Mouse (Mus musculus) layer of hippocampus, adult 2 months (tissue): ENCODE results near the gene Fam43b. TPM values are rescaled to one million over a fixed set of nuclear protein-coding genes. Genes with fewer than 3 reads are reported as not detected.

Experiments
- DNase-seq, 2 experiments: peaks; one replicate each; pipeline ENCODE4 v3.0.0; 2022; ENCODE audit warnings: low spot score in 2 of 2
- H3K27ac ChIP-seq: fragments of 200-600 bp; 2 replicates; pipeline ENCODE4 v1.8.1; 2022
- H3K4me3 ChIP-seq: fragments of 200-600 bp; 2 replicates; pipeline ENCODE4 v1.8.1; 2022; ENCODE audit warnings: mild to moderate bottlenecking
- CTCF ChIP-seq: fragments of 200-600 bp; conservative IDR thresholded peaks from 2 replicates; pipeline ENCODE4 v1.8.1; 2022; ENCODE audit warnings: antibody characterized with exemption, mild to moderate bottlenecking, moderate library complexity
- total RNA-seq, 2 experiments: library from RNA; stranded (reverse); gene quantifications; 2 replicates each; pipeline ENCODE4 v1.2.3; 2021

Fam43b gene
- total RNA-seq, 2 experiments from 2014 or later, result 26.5 to 33.1 TPM

GRCm38 (mm10) chr4:138356141-138356540 lies 40.2 kb downstream of the Fam43b start:
- DNase-seq, result no peak
- TF ChIP-seq CTCF, result no peak
- no peak overlapping the region for H3K4me3 ChIP-seq
- no peak overlapping the region for H3K27ac ChIP-seq

GRCm38 (mm10) chr4:138355496-138355895 lies 40.8 kb downstream of the Fam43b start:
- TF ChIP-seq CTCF, result no peak
- DNase-seq, result no peak
- H3K4me3 ChIP-seq, result no peak overlapping the region

GRCm38 (mm10) chr4:138353438-138354171 lies 42.7 kb downstream of the Fam43b start:
- TF ChIP-seq CTCF, result no peak
- DNase-seq, result no peak
- Histone ChIP-seq H3K27ac (no peak overlapping the region), H3K4me3 (no peak overlapping the region)

More at GRCm38 (mm10) chr4:138355496-138355895, 40.8 kb downstream of the Fam43b start:
- no peak overlapping the region for H3K27ac ChIP-seq

GRCm38 (mm10) chr4:138352692-138353091 lies 43.6 kb downstream of the Fam43b start:
- no peak for DNase-seq
- no peak overlapping the region for H3K4me3 ChIP-seq
- H3K27ac ChIP-seq, result no peak overlapping the region
- TF ChIP-seq CTCF, result no peak

GRCm38 (mm10) chr4:138351821-138352220 lies 44.5 kb downstream of the Fam43b start:
- H3K27ac ChIP-seq, result no peak overlapping the region
- DNase-seq, result no peak
- TF ChIP-seq CTCF, result no peak
- H3K4me3 ChIP-seq, result no peak overlapping the region

GRCm38 (mm10) chr4:138348716-138349115 lies 47.6 kb downstream of the Fam43b start:
- H3K4me3 ChIP-seq, result no peak overlapping the region
- H3K27ac ChIP-seq, result no peak overlapping the region
- TF ChIP-seq CTCF, result no peak
- DNase-seq, result no peak

GRCm38 (mm10) chr4:138347280-138347679 lies 49.0 kb downstream of the Fam43b start:
- no peak for TF ChIP-seq CTCF
- DNase-seq, result no peak
- Histone ChIP-seq H3K4me3 (no peak overlapping the region), H3K27ac (no peak overlapping the region)

GRCm38 (mm10) chr4:138344891-138345545 lies 51.3 kb downstream of the Fam43b start:
- no peak for DNase-seq
- Histone ChIP-seq H3K4me3 (no peak overlapping the region), H3K27ac (no peak overlapping the region)
- 0 out of 2 replicates have a peak, but pooled peaks have one; percentile 12 for TF ChIP-seq CTCF

Other genes with a start within 250 kb of the Fam43b start
- gene Hp1bp3, start 180.2 kb downstream of the Fam43b start, total RNA-seq, result 100 to 1,000 TPM; 178 to 183 TPM
- gene Sh2d5, start 146.1 kb downstream of the Fam43b start, total RNA-seq, result 10 to 100 TPM; 49.1 to 52.7 TPM
- 10 to 100 TPM; 22.0 to 22.3 TPM for gene Kif17, start 146.1 kb downstream of the Fam43b start, total RNA-seq
- gene Ddost, start 91.8 kb downstream of the Fam43b start, total RNA-seq, result 10 to 100 TPM; 93.1 to 93.5 TPM
- 100 to 1,000 TPM; 245 to 254 TPM for gene Pink1, start 70.2 kb downstream of the Fam43b start, total RNA-seq
- 1 to 10 TPM; 1.9 to 3.2 TPM for gene Cda, start 28.5 kb downstream of the Fam43b start, total RNA-seq
- 10 to 100 TPM; 54.4 to 57.9 TPM for gene Mul1, start 38.1 kb upstream of the Fam43b start, total RNA-seq
- gene Camk2n1, start 57.8 kb upstream of the Fam43b start, total RNA-seq, result 100 to 1,000 TPM; 378 to 385 TPM
- gene Vwa5b1, start 239.4 kb upstream of the Fam43b start, total RNA-seq, result 1 to 10 TPM; 2.0 to 3.3 TPM